Mouse (Mus musculus): ENCODE data around the gene Ccdc180. TPM values are rescaled to one million over a fixed set of nuclear protein-coding genes. Genes with fewer than 3 reads are reported as not detected.

Ccdc180 gene
- polyA plus RNA-seq (2021; fragmentation: Nextera tagmentation), result 0.09 and 0.16 TPM in 2 replicates
- long read RNA-seq, experiment 1, result 0 reads
- long read RNA-seq, experiment 2, result 0 reads

DNA sequence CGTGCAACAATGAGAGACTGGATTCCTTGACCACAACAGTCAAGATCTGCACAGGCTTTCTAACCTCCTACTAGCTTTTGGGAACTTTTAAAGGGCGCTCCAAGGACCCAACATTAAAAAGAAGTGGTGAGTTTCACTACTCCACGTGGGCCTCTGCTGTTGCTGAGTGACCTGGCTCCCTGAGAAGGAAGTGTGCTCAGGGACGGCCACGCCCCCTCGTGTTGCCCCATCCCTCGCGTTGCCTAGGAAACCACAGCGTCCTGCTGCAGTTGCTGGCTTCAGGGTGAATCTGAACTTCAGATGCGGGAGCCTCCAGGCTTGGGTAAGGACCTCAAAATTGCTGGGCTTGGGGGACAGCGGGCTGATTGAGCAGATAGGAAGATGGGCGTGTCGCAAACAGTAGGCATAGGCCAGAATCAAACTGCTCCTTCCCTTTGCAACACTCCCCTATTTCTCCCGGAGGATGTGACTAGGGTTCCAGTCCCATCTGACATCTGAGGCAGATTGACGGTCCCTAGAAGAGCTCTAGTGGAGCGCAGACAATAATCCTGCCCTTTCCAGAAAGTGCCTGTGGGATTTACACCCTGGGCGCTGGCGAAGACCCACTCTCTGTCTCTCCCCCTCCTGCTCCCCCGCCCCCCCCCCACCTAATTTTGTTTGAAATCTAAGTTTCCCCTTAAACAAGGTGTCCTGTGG is at the start of gene Ccdc180:
Gene Ccdc180, plus strand, starts transcription at position 238 of the 696 bp plus-strand sequence.

DNA sequence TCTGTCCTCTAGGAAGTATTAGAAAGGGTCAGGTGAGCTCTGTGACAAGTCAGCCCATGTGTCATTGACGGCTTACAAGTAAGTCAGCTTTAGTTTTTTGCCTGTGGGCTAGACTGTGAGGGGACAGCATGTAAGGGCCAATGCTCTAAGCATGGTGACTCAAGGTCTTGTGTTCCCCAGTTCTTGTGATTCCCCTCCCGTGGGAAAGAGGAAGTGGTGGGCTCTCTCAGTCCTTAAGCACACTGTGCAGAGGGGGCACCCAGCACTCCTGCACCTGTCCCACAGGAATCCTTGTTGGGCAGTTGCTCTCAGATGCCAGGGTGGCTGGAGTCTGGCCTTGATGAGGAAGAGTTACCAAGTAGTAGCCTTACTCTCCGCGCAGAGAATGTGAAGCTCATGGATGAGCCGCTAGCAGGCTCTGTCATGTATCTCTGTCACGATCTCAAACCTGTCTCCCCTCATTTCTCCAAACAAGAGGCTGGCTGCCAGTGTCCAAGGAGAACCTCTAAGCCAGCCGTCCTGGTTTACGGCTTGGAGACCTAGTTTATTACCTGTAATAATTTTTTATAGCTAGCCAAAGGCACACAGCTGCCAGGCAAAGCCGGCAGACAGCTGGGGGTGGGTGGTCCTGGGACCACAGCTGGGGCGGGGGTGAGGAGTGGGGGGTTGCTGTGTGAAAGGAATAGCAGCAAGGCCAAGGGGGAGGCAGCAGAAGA is 41.8 kb upstream of the Ccdc180 start, which contains the start of gene Stra6l:
Gene Stra6l, plus strand, starts transcription at position 556 of the 716 bp plus-strand sequence.

DNA sequence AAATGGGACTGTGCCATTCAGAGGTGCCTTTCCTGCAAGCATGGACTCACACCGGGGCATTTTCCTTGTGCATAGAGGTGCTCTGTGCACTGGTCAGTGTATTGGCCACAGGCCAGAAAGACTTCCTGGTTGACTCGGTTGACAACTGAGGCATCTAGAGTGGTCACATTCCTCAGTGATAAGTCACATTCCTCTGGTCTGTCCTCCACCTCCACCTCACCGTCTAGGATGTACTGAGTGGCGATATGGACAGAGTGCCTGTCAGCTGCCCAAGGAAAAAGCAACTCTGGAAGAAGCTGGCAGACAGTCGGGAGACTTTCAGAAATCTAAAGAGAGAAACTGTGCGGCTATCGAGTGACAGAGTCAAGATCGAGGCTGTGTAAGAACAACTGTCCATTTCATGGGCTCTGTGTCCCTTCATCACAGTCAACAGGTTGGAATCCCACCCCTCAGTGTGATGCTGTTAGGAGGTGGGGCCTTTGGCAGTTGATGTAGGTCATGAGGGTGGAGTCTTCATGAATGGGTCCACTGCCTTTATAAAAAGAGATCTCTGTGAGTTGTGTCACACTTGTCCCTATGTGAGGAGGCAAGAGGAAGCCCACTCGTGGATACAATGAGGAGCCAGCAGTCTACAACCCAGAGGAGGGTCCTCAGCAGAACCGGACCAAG is 74.8 kb downstream of the Ccdc180 start, which contains the start of gene Tdrd7:
Gene Tdrd7, plus strand, starts transcription at position 564 of the 669 bp plus-strand sequence.

Other genes with a start within 250 kb of the Ccdc180 start
- 5.5 and 7.3 TPM in 2 replicates for gene Aldh1b1, start 91.3 kb upstream of the Ccdc180 start, polyA plus RNA-seq (2021; fragmentation: Nextera tagmentation)
- gene Igfbpl1, start 63.4 kb upstream of the Ccdc180 start, polyA plus RNA-seq (2021; fragmentation: Nextera tagmentation), result 0.11 and 0.27 TPM in 2 replicates
- gene Stra6l, start 41.6 kb upstream of the Ccdc180 start, polyA plus RNA-seq (2021; fragmentation: Nextera tagmentation), result 0.03 TPM in 1 of 2 replicates, not detected in the other
- 10.5 and 15.8 TPM in 2 replicates for gene Tdrd7, start 75.0 kb downstream of the Ccdc180 start, polyA plus RNA-seq (2021; fragmentation: Nextera tagmentation)
- gene Tmod1, start 148.6 kb downstream of the Ccdc180 start, polyA plus RNA-seq (2021; fragmentation: Nextera tagmentation), result 35.0 and 36.9 TPM in 2 replicates
- 24.1 and 26.1 TPM in 2 replicates for gene Ncbp1, start 248.3 kb downstream of the Ccdc180 start, polyA plus RNA-seq (2021; fragmentation: Nextera tagmentation)
- gene Tstd2, start 248.4 kb downstream of the Ccdc180 start, polyA plus RNA-seq (2021; fragmentation: Nextera tagmentation), result 8.5 and 9.1 TPM in 2 replicates

Measured in left cerebral cortex, adult 6 months (tissue).